Mouse (Mus musculus): ENCODE data around the gene Zhx3. TPM values are rescaled to one million over a fixed set of nuclear protein-coding genes. Genes with fewer than 3 reads are reported as not detected.

The Zhx3 gene
- total RNA-seq, 2 experiments from 2014 or later: 63.4 to 84.0 TPM

DNA sequence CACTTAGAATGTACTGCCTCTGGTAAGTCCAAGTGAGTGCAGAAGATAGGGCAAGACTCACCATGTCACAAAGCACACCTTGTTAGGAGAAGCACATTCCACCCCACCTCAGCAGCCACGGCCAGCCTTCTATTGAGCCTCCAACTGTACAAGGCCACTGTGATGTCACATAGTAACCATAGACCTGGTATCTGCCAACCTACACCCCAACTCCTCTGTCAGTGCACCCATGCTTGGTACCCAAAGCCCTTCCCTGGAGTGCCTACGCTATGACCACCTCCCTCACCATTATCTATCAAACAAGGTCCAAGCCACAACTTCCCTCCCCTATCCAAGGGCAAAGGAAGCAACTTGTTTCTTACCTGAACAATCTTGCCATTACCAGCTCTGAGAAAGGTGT is 103.8 kb downstream of the Zhx3 start:
- intact Hi-C loops (cut with DNase I): no loop called here
- DNase-seq (ENCODE audit: low spot score in 2 of 2): peak in 1 of 2 experiments; percentile 3

- peak in 1 of 2 experiments; percentile 2 for DNase-seq (ENCODE audit: low spot score in 2 of 2)
- intact Hi-C loops (cut with DNase I): no loop called here
Observed at GRCm38 (mm10) chr2:160768097-160768695, 104.6 kb downstream of the Zhx3 start.

GRCm38 (mm10) chr2:160767201-160767600 is 105.6 kb downstream of the Zhx3 start:
- DNase-seq (ENCODE audit: low spot score in 2 of 2): no peak
- intact Hi-C loops (cut with DNase I): no loop called here

GRCm38 (mm10) chr2:160766371-160766771 is 106.4 kb downstream of the Zhx3 start:
- DNase-seq (ENCODE audit: low spot score in 2 of 2): no peak
- intact Hi-C loops (cut with DNase I): no loop called here

GRCm38 (mm10) chr2:160765096-160765495 is 107.7 kb downstream of the Zhx3 start:
- intact Hi-C loops (cut with DNase I): no loop called here
- DNase-seq (ENCODE audit: low spot score in 2 of 2): no peak

DNA sequence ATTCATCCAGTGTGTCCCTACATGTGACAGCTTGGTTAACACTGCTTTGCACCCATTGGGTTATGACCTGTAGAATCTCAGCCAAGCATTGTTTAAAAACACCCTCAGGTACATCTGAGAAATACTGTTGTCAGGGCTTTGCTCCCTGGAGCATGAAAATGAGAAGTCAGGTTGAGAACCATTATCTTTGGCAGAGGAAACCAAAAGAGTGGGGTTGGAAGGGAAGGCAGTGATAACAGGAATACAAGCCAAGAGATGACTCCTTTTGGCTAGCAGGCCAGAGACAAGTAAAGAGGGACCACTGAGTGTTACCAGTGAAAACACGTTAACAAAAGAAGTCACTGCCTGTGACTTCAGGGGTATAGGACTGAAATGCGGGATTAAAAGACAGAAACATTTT is 108.4 kb downstream of the Zhx3 start:
- no peak for DNase-seq (ENCODE audit: low spot score in 2 of 2)
- intact Hi-C loops (cut with DNase I): no loop called here

GRCm38 (mm10) chr2:160763816-160764215 is 109.0 kb downstream of the Zhx3 start:
- intact Hi-C loops (cut with DNase I): no loop called here
- no peak for DNase-seq (ENCODE audit: low spot score in 2 of 2)

- peak; percentile 42 to 46 for DNase-seq (ENCODE audit: low spot score in 2 of 2)
- intact Hi-C loops (cut with DNase I): loop anchor here (2.0 kb wide), 1 partner anchor 122 kb away; no protein-coding TSS in a partner anchor
Observed at GRCm38 (mm10) chr2:160760433-160761184, 112.2 kb downstream of the Zhx3 start.

- no peak for DNase-seq (ENCODE audit: low spot score in 2 of 2)
- intact Hi-C loops (cut with DNase I): no loop called here
Observed at GRCm38 (mm10) chr2:160756583-160757203, 116.1 kb downstream of the Zhx3 start.

DNA sequence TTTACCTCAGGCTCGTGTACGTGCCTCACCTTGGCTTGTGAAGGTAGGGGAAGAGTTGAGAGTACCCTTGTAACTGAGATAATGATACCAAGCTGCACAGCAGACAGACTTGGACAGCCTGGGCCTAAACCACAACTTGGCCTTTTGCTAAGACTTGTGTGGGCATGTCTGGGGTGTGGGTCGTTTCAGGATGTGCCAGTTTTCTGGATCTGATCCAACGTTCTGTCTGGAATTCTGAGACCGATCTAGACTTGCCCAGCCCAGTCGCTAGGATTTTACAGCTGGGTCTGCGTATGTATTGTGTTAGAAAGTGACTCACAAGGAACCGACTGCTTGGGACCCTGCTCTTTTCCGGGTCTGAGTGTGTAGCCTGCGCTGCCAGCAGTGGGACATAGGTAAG is 125.7 kb downstream of the Zhx3 start:
- intact Hi-C loops (cut with DNase I): no loop called here

DNA sequence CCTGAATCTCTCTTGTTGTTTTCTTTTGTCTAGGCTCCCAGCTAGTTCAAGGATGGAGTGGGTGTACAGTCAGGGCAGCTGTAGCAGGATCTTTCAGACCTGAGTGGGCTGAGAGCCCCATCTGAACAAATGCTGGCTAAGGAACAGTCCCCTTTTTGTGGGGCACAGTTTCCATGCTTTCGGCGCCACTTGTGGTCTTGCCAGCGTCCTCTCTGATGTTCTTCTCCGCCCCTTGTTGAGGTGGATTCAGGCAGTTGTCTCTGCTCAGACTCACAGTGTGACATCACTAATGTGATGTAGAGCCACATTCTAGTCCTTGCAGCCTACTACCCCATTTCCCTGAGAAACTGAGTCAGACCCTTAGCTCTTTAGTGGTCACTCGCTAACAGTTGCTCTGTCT is 126.2 kb downstream of the Zhx3 start:
- DNase-seq (ENCODE audit: low spot score in 2 of 2): no peak
- intact Hi-C loops (cut with DNase I): no loop called here

More for the DNA sequence above, 125.7 kb downstream of the Zhx3 start:
- DNase-seq (ENCODE audit: low spot score in 2 of 2): no peak

DNA sequence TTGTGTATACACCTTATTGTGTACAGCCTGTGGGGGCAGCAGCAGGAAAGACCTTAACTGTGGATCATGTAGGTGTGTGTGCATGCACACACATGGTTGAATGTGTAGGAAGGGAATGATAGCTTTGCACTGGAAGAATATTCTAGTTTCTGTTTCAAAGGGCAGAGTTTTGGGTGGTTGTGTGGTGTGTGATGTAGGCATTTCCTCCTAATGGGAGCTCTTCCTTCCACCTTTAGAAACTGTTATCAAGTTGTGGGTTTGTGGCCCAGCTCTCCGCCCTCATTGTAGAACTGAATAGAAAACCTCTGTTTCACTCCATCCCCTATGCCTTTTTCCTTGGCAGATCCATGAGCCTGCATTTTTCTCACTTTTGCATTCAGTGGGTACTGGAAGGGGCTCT is 127.3 kb downstream of the Zhx3 start:
- intact Hi-C loops (cut with DNase I): no loop called here
- no peak for DNase-seq (ENCODE audit: low spot score in 2 of 2)

- intact Hi-C loops (cut with DNase I): no loop called here
- no peak for DNase-seq (ENCODE audit: low spot score in 2 of 2)
Observed at GRCm38 (mm10) chr2:160744823-160745210, 128.0 kb downstream of the Zhx3 start.

DNA sequence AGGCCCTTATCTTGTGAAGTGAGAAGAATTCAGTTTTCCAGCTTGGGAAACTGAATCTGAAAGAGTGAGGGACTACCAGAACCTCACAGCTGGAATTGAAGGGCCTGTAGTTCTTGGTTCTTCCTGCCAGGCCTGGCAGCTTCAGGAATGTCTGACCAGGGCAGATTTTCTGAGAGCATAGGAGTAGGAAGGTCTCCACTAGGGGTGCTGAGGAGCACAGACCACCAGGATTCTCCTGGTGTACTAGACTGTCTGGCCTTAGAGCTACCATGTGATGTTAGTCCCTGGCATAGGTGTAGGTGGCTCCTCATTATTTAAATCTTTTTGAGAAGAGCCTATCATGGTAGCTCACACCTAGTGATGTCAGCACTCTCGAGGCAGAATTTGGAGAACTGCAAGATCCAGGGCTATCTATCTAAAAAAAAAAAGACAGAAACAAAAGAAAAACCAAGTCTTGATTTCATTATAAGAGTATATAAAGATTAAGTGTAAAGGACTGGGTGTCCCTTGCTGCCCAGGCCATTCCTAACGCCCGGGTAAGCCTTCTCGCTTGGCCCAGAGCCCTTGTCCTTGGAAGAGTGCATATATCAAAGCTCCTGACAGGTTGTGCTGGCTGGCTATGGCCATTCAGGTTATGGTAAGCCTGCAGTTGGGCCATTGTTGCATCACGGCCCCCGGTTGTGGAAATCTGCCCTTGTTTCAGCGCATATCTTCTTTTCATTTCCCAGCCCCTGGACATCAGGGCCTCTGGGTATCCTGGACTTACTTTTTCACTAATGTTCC is 128.6 kb downstream of the Zhx3 start:
- no peak for DNase-seq (ENCODE audit: low spot score in 2 of 2)
- intact Hi-C loops (cut with DNase I): no loop called here

GRCm38 (mm10) chr2:160742161-160742609 is 130.6 kb downstream of the Zhx3 start:
- intact Hi-C loops (cut with DNase I): no loop called here
- no peak for DNase-seq (ENCODE audit: low spot score in 2 of 2)

DNA sequence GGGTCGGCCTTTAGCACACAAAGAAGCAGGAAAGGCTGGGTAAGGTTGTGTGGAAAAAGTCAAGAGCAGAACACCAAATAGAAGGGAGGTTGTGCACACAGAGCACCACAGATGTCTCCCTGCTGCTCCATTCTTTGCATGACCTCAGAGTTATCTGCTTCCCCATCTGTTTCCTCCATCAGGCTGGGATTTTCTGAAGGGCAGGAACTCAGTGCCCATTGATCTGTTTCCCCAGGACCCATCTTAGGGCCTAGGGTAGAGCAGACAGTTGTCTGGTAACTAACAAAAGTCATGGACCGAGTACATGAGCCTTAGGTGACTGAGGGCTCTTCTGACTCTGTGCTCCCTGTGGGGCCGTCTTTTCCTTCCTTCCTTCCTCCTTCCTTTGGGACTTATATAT is 131.2 kb downstream of the Zhx3 start:
- no peak for DNase-seq (ENCODE audit: low spot score in 2 of 2)
- intact Hi-C loops (cut with DNase I): no loop called here

- intact Hi-C loops (cut with DNase I): no loop called here
- DNase-seq (ENCODE audit: low spot score in 2 of 2): no peak
Observed at GRCm38 (mm10) chr2:160740521-160741156, 132.2 kb downstream of the Zhx3 start.

- no peak for DNase-seq (ENCODE audit: low spot score in 2 of 2)
- intact Hi-C loops (cut with DNase I): no loop called here
Observed at GRCm38 (mm10) chr2:160739647-160740356, 133.0 kb downstream of the Zhx3 start.

DNA sequence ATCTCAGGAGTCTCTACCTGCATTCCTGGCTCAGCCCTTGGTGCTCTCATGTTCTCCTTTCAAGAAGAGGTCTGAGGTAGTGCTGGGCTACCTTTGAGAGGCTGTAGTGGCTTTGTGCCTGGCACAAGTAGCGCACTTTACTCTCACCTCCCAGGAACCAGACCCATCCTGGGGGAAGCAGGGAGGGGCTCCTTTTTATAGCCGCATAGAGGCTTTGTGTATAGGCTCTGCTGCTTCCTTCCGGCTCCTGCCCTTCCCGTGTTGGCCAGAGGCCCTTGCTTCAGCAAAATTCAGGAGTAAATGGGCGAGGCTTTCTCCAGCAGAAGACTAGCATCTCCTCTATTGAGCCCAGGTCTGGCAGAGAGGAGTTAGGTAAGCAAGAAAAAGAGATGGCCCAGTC is 134.4 kb downstream of the Zhx3 start:
- no peak for DNase-seq (ENCODE audit: low spot score in 2 of 2)
- intact Hi-C loops (cut with DNase I): no loop called here
